Mouse (Mus musculus): ENCODE results near the gene Pcdh9.

Gene Pcdh9

DNA sequence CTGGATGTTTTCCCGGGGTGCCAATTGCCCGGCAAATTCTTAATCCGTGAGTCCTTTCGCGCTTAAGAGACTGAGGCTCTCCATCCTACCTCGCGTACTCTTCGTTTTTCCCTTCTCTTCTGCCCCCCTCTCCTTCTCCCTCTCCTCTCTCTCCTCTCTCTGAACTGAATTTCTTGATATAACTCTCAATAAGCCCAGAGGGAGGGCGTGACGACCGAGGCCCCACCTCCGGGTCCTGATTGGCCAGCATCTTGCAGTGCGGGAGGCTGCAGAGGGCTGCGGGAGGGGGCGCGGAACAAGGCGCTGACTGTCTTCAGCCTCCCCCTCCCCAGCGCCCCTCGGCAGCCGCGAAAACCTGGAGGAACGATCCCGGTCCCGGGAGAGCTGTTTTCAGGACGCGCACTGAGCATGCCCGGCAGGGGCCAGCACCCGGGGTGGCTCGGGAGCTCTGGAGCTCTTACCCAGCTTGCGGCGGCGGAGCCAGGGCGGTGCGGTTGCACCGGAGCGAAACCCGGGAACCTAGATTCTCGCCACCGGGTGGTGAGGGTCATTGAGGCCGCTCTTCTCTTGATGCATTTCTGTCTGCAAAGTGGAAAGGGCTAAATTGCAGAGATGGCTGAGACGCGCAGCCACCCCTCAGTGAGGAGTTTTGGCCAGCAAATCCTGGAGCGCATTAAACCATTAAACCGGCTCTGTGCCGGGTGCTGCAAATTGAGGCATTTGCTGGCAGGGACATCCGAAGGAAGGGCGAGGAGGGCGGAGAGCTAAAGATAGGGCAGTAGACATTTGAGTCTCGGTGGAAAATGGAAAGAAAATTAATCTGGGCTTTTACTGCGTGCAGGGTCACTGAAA lies at the start of gene Pcdh9:
TSS of gene Pcdh9 (minus strand) at position 161 of the 852 bp plus-strand sequence.
- peak; percentile 99 for DNase-seq

DNA sequence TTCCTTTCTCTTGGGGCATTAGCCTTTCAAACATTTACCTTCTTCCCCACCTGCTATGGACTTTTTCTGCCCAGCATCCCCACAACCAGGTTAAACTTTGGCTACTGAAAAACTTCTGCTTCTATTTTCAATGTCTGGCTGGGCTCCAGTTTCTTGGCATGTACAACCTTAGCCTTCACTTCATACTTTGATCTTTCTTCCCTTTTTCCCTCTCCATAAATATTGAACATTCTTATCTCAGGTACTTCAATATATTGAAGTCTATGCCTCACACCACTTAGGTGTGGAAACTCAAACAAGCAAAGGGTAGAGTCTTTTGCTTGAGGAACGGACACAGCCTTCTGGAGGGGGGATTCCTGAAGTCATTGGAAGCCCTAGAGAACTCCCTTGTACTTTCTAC lies 16.4 kb upstream of the Pcdh9 start:
- no peak for DNase-seq

DNA sequence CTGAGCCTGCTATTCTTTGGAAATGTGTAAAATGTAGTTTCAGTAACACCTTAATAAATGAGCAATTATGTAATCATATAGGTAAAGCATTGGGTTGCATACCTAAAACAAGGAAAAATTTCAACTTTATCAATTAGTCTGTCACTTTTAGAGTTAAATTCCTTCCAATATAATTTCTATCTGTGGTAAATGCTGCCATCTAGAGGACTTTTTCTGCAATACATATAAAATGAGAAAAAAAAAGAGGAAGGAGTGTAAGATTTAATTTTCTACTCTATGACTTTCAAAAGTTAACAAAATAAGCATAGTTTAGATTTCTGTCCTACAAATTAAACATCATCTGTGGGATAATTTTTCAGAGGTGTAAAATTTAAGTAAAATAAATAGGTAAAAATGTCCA lies 8.1 kb upstream of the Pcdh9 start:
- no peak for DNase-seq

DNA sequence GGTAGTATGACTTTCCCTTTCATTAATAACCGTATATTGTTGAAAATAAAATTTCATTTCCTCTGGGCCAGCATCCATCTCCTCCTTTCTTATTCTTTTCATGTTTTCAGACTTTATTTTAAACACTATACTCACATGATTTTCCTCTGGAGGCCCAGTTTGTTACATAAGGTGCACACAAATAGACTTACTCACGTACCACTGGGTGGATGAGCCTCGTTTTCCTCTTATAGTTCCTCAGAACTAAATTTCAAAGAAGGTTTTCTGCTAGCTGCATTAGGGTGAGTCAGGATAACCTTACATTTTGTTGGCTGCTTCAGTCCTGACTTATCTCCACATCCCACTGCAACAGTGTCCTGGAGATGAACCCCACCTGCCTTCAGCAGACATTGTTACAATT lies 4.7 kb upstream of the Pcdh9 start:
- DNase-seq, result peak; percentile 32

DNA sequence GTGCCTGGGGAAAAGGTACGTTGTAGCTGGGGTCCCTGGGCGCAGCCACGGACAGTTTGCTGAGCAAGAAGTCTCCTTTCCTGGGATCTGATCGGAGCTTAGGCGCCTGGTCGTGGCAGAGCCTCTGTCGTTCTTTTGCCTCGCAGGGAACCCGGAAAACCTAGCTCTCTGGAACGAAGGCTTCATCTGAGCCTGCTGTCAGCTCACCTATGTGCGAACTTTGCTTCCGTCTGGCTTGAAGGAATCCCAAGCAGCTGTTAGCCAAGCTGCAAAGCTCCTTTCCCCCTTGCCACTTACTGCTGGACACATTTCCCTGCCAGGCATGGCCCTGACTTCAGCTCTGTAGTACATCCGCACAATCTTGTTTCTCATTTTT lies 880 bp upstream of the Pcdh9 start:
- peak; percentile 38 for DNase-seq

DNA sequence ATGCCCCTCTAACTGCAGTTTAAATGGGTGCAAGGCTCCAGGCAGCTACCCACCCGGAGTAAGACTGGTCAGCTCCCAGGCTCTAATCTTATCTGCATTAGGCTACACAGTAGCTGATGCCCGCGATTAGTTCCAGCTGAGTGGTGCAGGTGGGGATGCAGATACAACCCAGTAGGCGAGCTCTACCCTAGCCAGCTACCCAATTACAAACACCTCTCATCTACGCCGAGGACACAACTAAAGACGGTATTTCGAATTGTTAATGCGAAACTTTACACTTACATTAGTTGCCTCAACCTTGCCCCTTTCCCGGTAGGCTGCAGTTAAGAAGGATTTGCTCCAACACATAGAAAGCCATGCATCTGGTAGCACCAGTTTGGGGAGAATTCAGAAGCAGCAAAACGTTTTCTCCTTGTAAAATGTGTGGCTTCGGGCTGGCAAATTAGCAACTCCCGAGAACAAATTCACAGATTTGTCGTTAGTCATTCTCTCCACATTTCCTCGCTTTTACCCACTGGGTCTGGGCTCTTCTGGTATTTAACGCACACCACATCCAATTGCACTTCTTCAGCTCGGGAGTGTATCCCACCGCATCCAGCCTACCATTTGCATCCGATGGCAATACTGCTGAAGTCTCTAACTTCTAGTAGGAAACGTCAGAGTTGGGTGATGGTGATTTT lies 500 bp downstream of the Pcdh9 start:
- peak; percentile 37 for DNase-seq

DNA sequence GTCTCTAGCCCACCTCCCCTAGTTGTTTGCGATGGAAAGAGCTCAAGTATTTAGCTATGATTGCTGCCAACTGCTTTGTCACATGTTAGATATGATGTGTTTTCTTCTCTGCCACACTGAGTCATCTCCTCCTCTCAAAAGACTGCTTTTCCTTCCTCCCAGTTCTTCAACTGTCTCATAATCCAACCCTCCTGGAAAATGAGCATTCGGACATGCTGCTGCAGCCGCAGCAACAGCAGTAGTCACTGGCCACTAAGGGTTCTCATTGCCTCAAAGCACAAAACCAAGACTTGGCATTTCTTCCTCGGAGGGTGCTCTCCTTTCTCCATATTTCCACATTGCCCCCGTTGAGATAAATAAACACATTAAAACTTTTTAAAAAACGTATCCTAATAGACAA lies 1.2 kb downstream of the Pcdh9 start:
- DNase-seq, result peak; percentile 54

DNA sequence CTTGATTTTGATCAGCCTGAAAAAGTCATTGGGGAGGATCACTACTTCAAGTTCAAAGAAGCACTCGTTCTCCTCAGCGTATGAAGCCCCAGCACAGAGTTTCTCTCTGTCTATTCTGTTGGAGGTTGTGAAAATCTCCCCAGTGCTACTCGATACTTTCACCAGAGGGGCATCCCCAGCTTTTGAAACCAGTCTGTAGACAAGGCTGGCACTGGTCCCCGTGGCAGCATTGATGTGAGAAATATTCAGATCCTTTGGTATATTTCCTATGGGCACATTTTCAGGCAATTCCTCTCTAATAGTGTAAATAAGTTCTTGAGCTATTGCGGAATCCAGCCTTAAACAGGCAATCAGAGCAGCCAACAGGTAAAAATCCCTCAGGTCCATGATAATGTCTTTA lies 2.1 kb downstream of the Pcdh9 start:
- no peak for DNase-seq

DNA sequence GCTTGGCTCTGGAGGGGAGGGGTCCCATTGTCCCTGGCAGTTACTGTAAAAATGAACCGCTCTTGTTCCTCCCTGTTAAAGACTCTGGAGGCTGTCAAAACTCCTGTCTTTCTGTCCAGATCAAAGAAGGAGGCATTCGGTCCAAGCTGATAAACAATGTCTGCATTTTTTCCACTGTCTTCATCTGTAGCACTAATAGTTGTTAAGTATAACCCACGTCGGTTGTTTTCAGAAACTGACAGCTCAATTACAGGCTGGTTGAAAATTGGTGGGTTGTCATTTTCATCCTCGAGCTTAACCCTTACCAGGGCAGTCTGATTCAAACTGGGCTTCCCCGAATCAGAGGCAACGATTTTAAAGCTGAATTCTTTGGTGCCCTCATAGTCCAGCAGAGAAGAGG lies 3.4 kb downstream of the Pcdh9 start:
- no peak for DNase-seq

DNA sequence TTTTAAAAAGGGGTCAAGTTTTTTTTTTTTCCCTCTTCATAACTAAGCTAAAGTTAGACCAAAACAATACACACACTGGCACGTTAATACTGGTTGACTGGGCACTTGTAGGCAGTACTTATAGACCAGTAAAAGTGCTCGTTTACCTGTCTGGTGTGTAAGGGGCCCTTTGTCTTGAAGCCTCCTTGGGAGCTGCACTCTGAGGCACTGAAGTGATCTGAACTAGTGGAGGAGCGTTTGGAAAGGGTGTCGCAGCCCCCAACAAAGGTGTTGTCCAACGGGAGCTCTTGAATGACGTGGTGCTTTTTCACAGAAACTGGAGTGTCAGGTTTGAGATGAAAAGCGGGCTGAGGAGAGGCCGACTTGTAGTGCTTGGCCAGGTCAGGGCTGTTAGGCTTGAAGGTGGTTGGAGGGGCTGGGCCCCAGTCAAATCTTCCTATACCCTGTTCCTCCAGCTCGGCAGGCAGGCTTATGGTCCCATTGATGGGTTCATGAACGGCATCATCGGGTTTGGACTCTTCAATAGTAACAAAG lies 4.9 kb downstream of the Pcdh9 start:
- DNase-seq, result peak; percentile 15

DNA sequence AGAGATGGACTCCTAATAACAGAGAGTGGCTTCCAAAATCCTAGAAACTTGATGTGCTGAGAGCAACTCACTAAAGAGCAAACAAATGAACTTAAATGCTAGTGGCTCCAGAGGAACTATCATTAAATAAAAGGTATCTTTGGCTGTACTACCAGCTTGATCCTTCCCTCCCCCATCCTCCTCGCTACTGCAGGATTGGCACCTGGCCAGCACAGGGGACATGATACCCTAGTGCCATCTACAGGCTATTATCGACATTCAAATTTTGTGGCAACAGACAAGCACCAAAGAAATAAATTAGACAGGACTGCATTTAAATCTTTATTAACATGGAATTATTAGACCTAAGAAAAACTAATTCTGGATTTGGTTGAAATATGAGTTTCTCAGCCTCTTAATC lies 6.0 kb downstream of the Pcdh9 start:
- DNase-seq, result peak; percentile 84

DNA sequence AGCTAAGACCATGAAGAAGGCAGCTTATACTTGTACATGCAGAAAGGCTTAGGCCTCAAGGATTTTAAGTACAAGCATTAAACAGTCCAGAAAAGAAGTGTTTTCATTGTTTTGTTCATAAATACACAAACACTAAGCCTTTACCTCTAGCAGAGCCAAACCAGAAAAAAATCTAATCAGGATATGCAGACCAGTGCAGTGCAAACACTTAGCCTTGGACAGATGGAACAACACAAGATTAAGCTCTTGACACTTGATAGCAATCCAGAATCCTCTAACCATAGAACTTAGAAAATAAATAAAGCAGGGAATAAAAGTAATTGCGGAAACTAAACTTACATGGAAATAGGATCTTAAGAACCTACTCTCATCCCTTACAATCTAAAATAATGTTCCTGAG lies 10.4 kb downstream of the Pcdh9 start:
- no peak for DNase-seq

DNA sequence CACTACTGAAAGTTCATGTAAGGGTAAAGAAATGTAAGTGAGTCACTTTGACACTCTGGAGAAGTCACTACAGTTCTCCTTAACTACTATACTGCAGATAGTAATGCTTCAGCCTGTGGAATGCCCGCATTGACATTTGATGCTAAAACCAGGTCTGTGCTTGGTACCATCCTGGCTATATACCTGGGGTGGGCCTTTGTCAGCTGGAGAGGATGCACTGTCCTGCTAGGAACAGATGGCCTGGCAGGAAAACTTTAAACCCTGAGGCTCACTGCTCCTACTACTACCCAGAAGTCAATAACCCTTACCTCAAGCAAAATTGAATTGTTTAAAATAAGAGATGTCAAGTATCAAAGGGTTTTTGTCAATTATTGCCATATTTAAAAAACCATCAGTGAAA lies 14.5 kb downstream of the Pcdh9 start:
- DNase-seq, result no peak

DNA sequence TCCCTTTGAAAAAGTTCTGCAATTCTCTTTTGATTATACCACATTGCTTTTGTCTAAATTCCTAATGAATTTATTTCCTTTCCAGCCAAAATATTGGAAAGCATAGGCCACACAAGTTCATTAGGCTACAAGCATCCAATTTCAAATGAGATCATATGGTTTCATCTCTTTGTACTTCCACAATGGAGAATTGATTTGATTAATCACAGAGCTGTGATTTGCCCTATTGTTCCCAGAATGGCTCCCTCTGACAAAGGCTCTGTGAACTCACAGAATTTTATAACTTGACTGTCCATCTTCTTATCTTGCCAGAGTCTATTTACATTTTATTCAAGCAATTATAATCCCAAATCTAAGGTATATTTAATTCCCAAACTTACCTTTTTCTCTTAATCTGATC lies 22.3 kb downstream of the Pcdh9 start:
- no peak for DNase-seq

DNA sequence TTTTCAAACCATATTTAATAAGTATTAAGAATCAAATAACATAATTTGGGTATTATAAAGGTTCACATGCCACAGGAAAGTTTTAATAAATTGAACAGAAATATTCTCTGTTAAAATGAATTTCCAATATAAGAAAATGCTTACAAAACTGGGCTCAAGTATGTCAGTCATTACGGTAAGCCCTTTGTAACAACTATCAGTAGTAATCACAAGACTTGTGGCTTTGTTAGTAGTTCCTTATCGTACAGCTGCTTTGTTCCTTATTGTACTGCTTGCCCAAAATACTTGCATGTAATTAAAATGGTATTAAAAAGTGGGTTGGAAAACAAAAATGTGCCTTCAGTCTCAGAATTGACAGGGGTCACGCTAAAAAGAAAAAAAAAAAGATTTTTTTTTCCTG lies 32.4 kb downstream of the Pcdh9 start:
- no peak for DNase-seq

DNA sequence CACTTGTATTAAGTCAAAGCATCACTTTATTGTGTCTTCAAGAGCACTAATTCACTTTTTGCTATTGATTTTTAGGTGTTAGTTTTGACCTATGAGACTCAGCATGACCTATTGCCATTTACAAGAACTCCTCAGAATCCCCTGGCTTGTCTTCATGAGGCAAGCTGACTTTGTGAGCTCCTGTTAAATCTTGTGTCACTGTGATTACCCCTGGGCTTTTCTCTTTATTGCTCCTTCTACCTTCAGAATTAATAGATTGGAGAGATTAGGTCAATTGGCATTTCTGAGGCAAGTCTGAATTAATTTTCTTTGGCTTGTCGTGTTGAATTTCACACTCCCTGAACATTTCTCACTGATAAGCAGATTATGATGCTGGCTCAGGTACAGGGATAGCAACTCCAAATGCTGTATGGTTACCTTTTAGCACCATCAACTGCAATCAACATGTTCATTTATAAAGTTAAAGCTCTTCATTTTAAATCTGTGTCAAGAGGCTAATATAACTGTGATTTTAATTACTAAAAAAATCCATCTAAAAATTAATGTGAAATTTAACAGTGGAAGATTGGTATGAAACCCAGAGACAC lies 44.3 kb downstream of the Pcdh9 start:
- no peak for DNase-seq

DNA sequence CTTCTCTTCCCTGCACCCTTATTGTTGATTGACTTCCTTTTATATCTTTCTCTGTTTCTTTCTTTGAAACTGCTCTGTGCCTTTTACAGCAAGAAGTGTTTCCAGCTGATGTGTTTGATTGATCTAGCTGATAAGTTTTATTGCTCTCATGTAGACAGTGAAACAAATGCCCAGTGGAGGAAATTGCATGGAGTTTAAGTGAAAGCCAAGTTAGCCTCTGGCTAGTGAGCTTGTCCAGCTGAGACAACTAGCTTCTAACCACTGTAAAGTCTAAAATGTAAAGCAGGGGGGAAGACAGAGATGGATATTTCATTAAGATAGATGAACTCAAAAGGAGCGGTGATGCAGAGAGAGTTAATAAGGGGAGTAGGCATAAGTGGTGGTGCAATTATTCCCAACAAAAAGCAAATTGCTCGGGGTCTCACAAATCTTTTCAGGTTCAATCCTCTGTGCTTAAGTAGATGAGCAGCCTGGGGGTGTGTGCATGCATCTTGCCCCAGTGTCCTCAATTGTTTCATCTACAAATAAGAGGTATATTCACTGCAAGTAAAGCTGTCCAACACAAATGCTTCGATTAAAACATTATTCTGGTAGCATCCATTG lies 47.7 kb downstream of the Pcdh9 start:
- no peak for DNase-seq

DNA sequence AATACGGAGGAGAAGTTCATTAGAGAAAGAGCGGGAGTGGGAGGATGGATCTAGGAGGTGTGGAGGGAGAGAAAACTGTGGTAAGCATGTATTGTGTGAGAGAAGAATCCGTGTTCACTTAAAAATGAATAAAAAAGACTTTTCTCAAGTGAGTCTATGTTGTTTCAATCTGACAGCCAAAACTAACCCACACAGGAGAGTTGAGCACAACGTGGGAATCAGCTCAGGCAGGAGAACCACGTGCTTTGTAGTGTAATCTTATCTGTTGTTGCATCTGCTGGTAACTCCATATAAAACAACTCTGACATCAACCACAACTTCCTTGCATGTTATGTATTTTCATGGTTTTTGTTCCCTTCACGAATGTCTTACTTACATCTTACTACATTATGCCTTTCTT lies 58.0 kb downstream of the Pcdh9 start:
- no peak for DNase-seq

DNA sequence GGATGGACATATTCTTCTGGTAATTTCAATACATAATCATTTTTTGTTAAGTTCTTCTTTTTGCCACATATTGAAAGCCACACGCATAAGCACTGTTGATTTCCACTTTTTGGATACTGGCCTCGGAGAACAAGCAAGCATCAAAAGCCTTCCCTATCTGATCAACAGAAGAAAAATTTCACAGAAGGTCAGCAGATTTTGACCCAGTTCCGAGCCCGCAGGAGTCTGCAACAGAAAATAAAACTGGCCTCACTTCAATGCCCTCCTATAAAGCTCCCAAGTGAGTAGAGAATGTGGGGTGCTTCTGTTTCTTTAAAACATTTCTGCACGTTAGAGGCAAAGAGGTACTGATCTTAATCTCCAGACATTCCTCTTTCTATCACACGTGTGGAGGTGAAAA lies 63.3 kb downstream of the Pcdh9 start:
- no peak for DNase-seq

DNA sequence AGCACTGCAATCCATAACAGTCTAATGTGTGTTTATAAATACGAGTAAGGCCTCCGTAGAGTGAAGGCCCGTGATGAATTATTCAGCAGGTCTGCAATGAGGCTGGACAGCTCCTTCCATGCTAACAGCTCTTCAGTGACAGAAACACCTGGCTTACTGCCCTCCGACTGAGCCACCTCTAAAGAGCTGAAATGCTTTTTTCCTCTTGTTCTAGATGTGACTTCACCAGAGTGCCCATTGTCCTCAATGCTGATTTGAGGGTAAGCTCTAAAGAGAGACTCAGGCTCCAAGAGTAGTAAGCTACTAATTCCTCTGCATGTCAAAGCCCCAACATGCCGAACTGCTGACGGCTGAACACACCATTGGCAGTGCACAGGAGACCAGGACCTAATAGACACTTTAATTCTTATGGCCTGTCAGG lies 64.4 kb downstream of the Pcdh9 start:
- no peak for DNase-seq

DNA sequence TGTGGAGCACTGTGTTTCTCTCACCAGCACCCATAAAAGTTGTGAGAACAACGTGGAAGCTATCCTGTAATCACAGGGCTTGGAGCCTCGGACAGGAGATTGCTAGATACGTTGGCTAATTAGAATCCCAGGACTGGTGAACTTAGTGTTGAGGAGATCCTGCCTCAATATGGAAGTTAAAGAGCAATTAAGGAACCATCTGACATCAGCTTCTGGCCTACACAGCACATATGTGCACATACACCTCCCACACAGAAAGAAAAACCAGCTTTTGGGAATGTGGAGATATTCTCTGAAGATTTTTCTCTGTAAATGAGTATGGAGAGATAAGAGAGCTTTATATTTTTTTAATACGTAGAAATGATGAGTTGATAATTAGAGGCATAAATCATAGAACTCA lies 71.6 kb downstream of the Pcdh9 start:
- no peak for DNase-seq

DNA sequence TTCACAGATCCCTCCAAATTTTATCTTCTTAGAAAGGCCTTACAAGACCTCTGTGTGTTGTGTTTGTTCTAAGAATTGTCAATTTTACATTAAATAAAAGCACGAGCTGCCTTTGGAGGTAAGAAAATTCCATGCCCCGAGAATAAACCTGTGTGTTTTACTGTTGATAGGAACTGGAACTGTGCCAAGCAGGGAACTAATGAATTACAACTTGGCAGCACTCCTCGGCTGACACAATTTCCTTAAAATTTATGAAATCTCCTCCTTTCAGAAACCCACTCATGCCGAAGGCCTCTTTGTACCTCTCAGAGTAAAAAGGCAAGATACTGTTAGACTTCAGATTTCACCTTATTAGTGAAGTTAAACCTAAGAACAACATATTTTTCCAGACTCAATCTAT lies 72.9 kb downstream of the Pcdh9 start:
- DNase-seq, result no peak

DNA sequence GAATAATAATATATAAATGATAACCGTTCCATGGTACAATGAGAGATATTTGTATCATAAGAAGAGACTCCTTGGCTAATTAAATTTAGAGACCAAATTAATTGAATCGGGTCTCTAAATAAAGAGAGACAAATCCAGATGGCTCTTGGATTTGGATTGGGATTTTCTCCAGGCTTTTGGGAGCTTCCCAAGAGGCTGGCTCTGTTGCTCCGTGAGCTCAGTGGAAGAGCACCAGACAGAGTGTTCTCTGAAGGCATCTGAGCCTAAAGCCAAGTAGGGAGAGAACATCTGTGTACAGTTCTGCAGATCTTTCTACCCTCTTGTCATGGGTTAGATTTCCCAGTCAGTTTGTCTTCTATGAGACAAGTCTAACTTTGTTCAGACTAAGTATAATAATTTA lies 95.9 kb downstream of the Pcdh9 start:
- DNase-seq, result no peak

DNA sequence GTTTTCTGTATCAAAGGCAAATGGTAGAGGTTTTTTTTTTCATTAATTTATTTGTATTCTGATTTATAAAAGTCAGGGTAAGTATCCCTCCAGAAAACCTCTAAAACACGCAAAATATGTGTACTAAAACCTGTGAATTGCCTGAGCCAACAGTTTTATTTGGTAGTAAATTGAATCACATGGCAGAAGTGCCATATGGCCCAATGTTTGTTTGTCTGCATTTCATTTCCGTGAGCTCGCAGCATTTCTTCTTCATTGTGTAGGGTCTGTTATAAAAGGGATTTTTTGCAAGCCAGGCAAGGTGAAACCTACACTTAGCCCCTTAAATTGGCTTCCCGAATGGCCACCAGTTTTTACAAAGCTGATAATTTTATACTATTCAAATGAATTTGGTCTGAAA lies 104.2 kb downstream of the Pcdh9 start:
- no peak for DNase-seq

Measured in right cerebral cortex, adult 18-20 months (tissue).